Mouse (Mus musculus) thymus, adult 2 months (tissue): ENCODE measurements around the gene Gcnt3.

Source experiments
- CTCF ChIP-seq: fragments of 200-500 bp; IDR thresholded peaks from 2 replicates; pipeline ENCODE4 v1.5.1; 2012; ENCODE audit warnings: mild to moderate bottlenecking, control low read depth, low read length, moderate library complexity, borderline replicate concordance; ENCODE audit not compliant: control insufficient read depth, poor library complexity, insufficient read depth; ENCODE audit errors: extremely low read depth
- POLR2A ChIP-seq: fragments of 200-500 bp; IDR thresholded peaks from 2 replicates; pipeline ENCODE4 v1.6.1; 2012; ENCODE audit warnings: mild to moderate bottlenecking, low read length, control low read depth, moderate library complexity; ENCODE audit not compliant: control insufficient read depth, poor library complexity, insufficient read depth; ENCODE audit errors: extremely low read depth

DNA sequence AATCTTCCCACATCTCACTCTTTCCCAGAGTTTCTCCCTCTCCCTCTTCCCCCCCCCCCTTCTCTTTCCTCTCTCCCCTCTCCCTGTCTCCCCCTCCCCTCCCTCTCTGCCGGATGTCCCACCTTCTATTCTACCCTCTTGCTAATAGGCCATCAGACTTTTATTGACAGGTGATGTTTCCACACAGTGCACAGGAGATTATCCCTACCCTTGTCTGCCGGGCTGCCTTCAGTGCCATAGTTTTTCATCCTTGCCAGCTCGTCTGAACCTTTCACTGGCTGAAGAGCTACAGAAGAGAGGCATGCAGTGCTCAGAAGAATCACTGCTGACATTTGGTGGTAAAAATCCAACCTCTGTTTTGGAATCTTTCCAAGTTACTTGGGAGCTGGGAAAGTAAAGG, 15.5 kb upstream of the Gcnt3 start:
- TF ChIP-seq POLR2A (no peak), CTCF (no peak)
